Comparison of ENCODE assay signal across 24 mouse cellular contexts in genomic region chr3:33915777-33916176, GRCm38 (mm10).
A peak's percentile ranks its signal among the peaks of the same experiment; 100 is the strongest.
DNase-seq lines count a peak whose midpoint lies in the region; ATAC-seq and TF ChIP-seq lines count a peak whose summit lies in the region.
"Had no signal": no experiment of that assay in that cellular context is flagged by ENCODE, and none has a peak within 500 bp of the region (broad histone marks: within the 10 kb centered on the region; RNA-seq: fewer than 3 reads in every experiment).

No protein-coding gene starts in this region.

- H3K27me3 ChIP-seq in hindbrain, postnatal 0 days (ENCODE audit: insufficient read depth, low read length): no peaks in the 10 kb centered on the region
- peaks cover 17% of the 10 kb centered on the region; the same call in 1 of the 2 replicates for H3K27me3 ChIP-seq in hindbrain, embryonic 14.5 days (ENCODE audit: control insufficient read depth, insufficient read depth, low read length)
- no peaks in the 10 kb centered on the region for H3K27me3 ChIP-seq in midbrain, postnatal 0 days (ENCODE audit: insufficient read depth, low read length)
- no peaks in the 10 kb centered on the region for H3K27me3 ChIP-seq in midbrain, embryonic 15.5 days (replicated peaks)
- H3K27me3 ChIP-seq: heart, embryonic 15.5 days; intestine, embryonic 15.5 days; limb, embryonic 13.5 days; liver, embryonic 15.5 days had no signal

- H3K4me2 ChIP-seq in hindbrain, postnatal 0 days (ENCODE audit: low read depth, low read length): no peak overlapping the region
- no peak overlapping the region for H3K4me2 ChIP-seq in hindbrain, embryonic 14.5 days (replicated peaks)
- H3K4me2 ChIP-seq in midbrain, postnatal 0 days (ENCODE audit: low read depth, low read length, poor library complexity, severe bottlenecking): no peak overlapping the region
- H3K4me2 ChIP-seq in midbrain, embryonic 15.5 days: no peak overlapping the region
- H3K4me2 ChIP-seq: heart, embryonic 15.5 days; hindbrain, embryonic 13.5 days; intestine, embryonic 15.5 days; limb, embryonic 13.5 days; liver, embryonic 15.5 days; neural tube, embryonic 15.5 days had no signal

- H3K36me3 ChIP-seq in hindbrain, postnatal 0 days (ENCODE audit: insufficient read depth, low read length): no peaks in the 10 kb centered on the region
- H3K36me3 ChIP-seq in hindbrain, embryonic 14.5 days (replicated peaks; ENCODE audit: control insufficient read depth, insufficient read depth): no peaks in the 10 kb centered on the region
- H3K36me3 ChIP-seq in midbrain, postnatal 0 days (ENCODE audit: insufficient read depth, low read length): no peaks in the 10 kb centered on the region
- no peaks in the 10 kb centered on the region for H3K36me3 ChIP-seq in midbrain, embryonic 15.5 days (replicated peaks)
- H3K36me3 ChIP-seq: forebrain, embryonic 10.5 days; heart, embryonic 15.5 days; hindbrain, embryonic 13.5 days; intestine, embryonic 15.5 days; limb, embryonic 13.5 days; liver, embryonic 15.5 days; neural tube, embryonic 15.5 days had no signal

- H3K9ac ChIP-seq in hindbrain, postnatal 0 days (replicated peaks; ENCODE audit: low read length): no peak overlapping the region
- H3K9ac ChIP-seq in hindbrain, embryonic 14.5 days: no peak overlapping the region
- no peak overlapping the region for H3K9ac ChIP-seq in midbrain, postnatal 0 days (replicated peaks; ENCODE audit: low read length, poor library complexity, severe bottlenecking)
- no peak overlapping the region for H3K9ac ChIP-seq in midbrain, embryonic 15.5 days
- H3K9ac ChIP-seq: heart, embryonic 15.5 days; hindbrain, embryonic 13.5 days; intestine, embryonic 15.5 days; limb, embryonic 13.5 days; liver, embryonic 15.5 days; neural tube, embryonic 15.5 days had no signal

- 0 out of 2 replicates have a peak, but pooled peaks have one; percentile 5 for TF ChIP-seq CTCF in hindbrain, postnatal 0 days (IDR thresholded peaks at IDR 0.05; ENCODE audit: low read depth)
- peak; percentile 20; the same call in 1 of the 2 replicates for TF ChIP-seq CTCF in midbrain, postnatal 0 days (IDR thresholded peaks at IDR 0.05)

- H3K27ac ChIP-seq in hindbrain, postnatal 0 days: no peak overlapping the region
- no peak overlapping the region for H3K27ac ChIP-seq in hindbrain, embryonic 14.5 days
- H3K27ac ChIP-seq in midbrain, postnatal 0 days (ENCODE audit: low read depth, low read length): no peak overlapping the region
- no peak overlapping the region for H3K27ac ChIP-seq in midbrain, embryonic 15.5 days
- H3K27ac ChIP-seq: forebrain, embryonic 10.5 days; heart, embryonic 15.5 days; hindbrain, embryonic 13.5 days; intestine, embryonic 15.5 days; limb, embryonic 13.5 days; liver, embryonic 15.5 days; neural tube, embryonic 15.5 days had no signal

- no peaks in the 10 kb centered on the region for H3K4me1 ChIP-seq in hindbrain, postnatal 0 days (ENCODE audit: insufficient read depth, low read length)
- H3K4me1 ChIP-seq in hindbrain, embryonic 14.5 days (replicated peaks; ENCODE audit: control insufficient read depth, insufficient read depth, low read length): no peaks in the 10 kb centered on the region
- H3K4me1 ChIP-seq in midbrain, postnatal 0 days (ENCODE audit: insufficient read depth, low read length): no peaks in the 10 kb centered on the region
- H3K4me1 ChIP-seq in midbrain, embryonic 15.5 days: no peaks in the 10 kb centered on the region
- H3K4me1 ChIP-seq: forebrain, embryonic 10.5 days; heart, embryonic 15.5 days; hindbrain, embryonic 13.5 days; intestine, embryonic 15.5 days; limb, embryonic 13.5 days; liver, embryonic 15.5 days; neural tube, embryonic 15.5 days had no signal

- DNase-seq in hindbrain, postnatal 0 days (ENCODE audit: low spot score): no peak
- DNase-seq in hindbrain, embryonic 14.5 days (ENCODE audit: low spot score): no peak
- DNase-seq in midbrain, postnatal 0 days (ENCODE audit: low spot score): no peak
- DNase-seq in R1 (ENCODE audit: low read depth, low spot score): peak; percentile 54
- no peak for DNase-seq in cerebellum, postnatal 4 days (ENCODE audit: low spot score in 2 of 2)
- DNase-seq in cerebellum, postnatal 14 days: no peak
- DNase-seq: adrenal gland, postnatal 25 days; cerebellum, adult 9-11 months; gastrocnemius, postnatal 14 days; heart, adult 18-20 months; heart, postnatal 36 days; kidney, adult 8-10 months; kidney, postnatal 10 days; lung, postnatal 4 days; right cerebral cortex, adult 18-20 months had no signal

- no peak overlapping the region for H3K4me3 ChIP-seq in hindbrain, postnatal 0 days (ENCODE audit: low read length)
- H3K4me3 ChIP-seq in hindbrain, embryonic 14.5 days (replicated peaks; ENCODE audit: low read length): no peak overlapping the region
- no peak overlapping the region for H3K4me3 ChIP-seq in midbrain, postnatal 0 days (ENCODE audit: low read depth, low read length)
- H3K4me3 ChIP-seq in midbrain, embryonic 15.5 days: no peak overlapping the region
- H3K4me3 ChIP-seq: forebrain, embryonic 10.5 days; heart, embryonic 15.5 days; hindbrain, embryonic 13.5 days; intestine, embryonic 15.5 days; limb, embryonic 13.5 days; liver, embryonic 15.5 days; neural tube, embryonic 15.5 days had no signal

- no peaks in the 10 kb centered on the region for H3K9me3 ChIP-seq in hindbrain, postnatal 0 days (ENCODE audit: low read length)
- H3K9me3 ChIP-seq in hindbrain, embryonic 14.5 days (ENCODE audit: control insufficient read depth, low read length): no peaks in the 10 kb centered on the region
- no peaks in the 10 kb centered on the region for H3K9me3 ChIP-seq in midbrain, postnatal 0 days (ENCODE audit: low read length)
- no peaks in the 10 kb centered on the region for H3K9me3 ChIP-seq in midbrain, embryonic 15.5 days
- H3K9me3 ChIP-seq: forebrain, embryonic 10.5 days; heart, embryonic 15.5 days; hindbrain, embryonic 13.5 days; intestine, embryonic 15.5 days; limb, embryonic 13.5 days; liver, embryonic 15.5 days; neural tube, embryonic 15.5 days had no signal

- ATAC-seq in hindbrain, postnatal 0 days: no peak
- ATAC-seq in hindbrain, embryonic 14.5 days (ENCODE audit: low FRiP score): no peak
- ATAC-seq in midbrain, postnatal 0 days (ENCODE audit: low FRiP score): no peak
- no peak for ATAC-seq in midbrain, embryonic 15.5 days (replicated peaks)
- ATAC-seq: forebrain, embryonic 16.5 days; intestine, embryonic 15.5 days had no signal
